Mouse (Mus musculus) left cerebral cortex, postnatal 25 days (tissue): Measurements from ENCODE around the gene Gng12. TPM values are rescaled to one million over a fixed set of nuclear protein-coding genes. Genes with fewer than 3 reads are reported as not detected.
"Not testable (repeated sequence)": the region's sequence is repeated elsewhere in the genome, so short reads cannot be mapped to it uniquely, and the experiment has no call there.

Source experiments
- DNase-seq, 2 experiments: peaks; one replicate each; pipeline ENCODE4 v3.0.0; 2022; ENCODE audit warnings: low spot score in 2 of 2, mixed read lengths in 1 of 2
- intact Hi-C: fragments of 180-260 bp; cut with DNase I; formaldehyde crosslinking; loops from one replicate; pipeline ENCODE4 v1.15.1; 2025
- total RNA-seq, 2 experiments: library from RNA; stranded (reverse); gene quantifications; 2 replicates each; pipeline ENCODE4 v1.2.3; 2021

Gng12 gene
- total RNA-seq, result 10 to 100 TPM; 59.4 to 67.0 TPM

- intact Hi-C loops, result loop anchor here (5.0 to 10.0 kb wide), 2 partner anchors 36 to 138 kb away; partner anchors contain the start of gene Gadd45a
- peak; percentile 63 to 67 for DNase-seq
Measured at GRCm38 (mm10) chr6:66896119-66896920, at the start of gene Gng12. Gng12 (plus strand) TSS chr6:66896397.

DNA sequence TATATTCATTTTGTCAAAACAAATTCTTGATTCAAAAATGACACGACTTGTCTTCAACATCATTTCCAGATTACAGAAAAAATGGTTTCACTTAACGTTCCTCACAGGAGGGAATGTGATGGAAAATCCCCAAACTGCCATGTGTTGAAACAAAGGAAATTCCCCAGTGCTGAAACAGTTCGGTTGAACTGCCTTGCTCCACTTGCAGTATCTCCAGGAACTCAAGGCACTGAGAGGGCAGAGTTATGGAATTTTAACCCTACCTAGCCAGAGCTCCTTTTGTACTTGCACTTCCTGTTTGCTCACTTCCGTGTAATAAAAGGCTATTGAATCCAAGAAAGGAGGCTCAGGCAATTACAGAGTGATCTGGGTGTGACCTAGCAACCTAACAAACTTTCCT lies 47.3 kb upstream of the Gng12 start:
- no peak for DNase-seq
- intact Hi-C loops, result no loop called here

GRCm38 (mm10) chr6:66856236-66856635 lies 40.0 kb upstream of the Gng12 start:
- intact Hi-C loops, result no loop called here
- DNase-seq, result no peak

DNA sequence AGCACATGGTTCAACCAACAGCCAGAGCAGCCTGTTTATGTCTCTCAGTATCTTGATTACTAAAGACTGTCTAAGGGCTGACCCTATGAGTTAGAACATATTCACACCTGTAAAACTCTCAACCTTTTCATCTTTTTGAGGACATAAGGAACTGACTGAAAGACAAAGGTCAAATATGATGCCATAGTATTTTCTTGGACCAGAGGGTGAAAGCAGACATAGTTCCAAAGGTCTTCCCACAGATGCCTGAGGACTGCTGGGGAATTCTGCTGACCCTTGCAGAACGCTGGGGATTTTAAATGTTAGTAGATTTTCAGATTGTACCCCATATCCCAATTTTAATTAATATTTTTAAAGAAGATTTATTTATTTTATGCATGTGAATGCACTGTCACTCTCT lies 37.8 kb upstream of the Gng12 start:
- intact Hi-C loops, result no loop called here

DNA sequence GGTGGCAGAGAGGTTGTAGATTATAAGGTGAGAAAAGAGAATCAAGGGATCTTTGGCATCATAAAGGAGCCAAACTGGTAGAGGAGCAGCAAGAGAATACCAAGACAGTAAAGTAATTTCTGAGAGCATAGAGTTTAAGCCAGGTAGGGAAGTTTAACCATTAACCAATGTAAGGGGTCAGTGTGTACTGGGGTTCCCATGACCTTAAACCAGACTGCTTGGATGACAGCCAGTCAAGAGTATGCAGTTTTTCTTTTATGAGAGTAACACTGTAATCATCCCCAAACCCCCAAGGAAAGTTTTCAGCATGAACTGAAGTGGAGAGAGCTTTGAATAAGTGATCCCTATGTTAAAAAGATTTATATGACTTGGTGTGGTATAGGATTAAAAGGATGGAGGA lies 36.8 kb upstream of the Gng12 start:
- DNase-seq, result no peak
- intact Hi-C loops, result no loop called here

More for the DNA sequence above, 37.8 kb upstream of the Gng12 start:
- DNase-seq, result no peak

GRCm38 (mm10) chr6:66864463-66864862 lies 31.7 kb upstream of the Gng12 start:
- intact Hi-C loops, result no loop called here

DNA sequence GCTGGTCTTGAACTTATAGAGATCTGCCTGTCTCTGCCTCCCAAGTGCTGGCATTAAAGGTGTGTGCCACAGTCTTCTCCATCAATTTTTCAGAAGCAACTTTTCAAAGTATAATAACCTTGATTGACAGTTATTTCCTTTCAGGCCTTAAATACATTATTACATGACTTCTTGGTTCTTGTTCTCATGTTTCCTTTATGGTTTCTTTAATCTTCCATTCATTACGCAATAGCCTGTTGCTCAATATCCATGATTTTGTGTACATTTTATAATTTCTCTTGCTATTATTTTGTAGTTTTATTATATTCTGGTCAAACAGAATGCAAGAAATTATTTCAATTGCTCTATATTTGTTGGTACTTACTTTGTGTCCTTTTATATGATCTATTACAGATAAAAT lies 29.9 kb upstream of the Gng12 start:
- intact Hi-C loops, result no loop called here
- DNase-seq, result no peak

More at GRCm38 (mm10) chr6:66864463-66864862, 31.7 kb upstream of the Gng12 start:
- no peak for DNase-seq

- DNase-seq, intact Hi-C loops: not testable (repeated sequence)
Measured at GRCm38 (mm10) chr6:66877048-66877447, 19.1 kb upstream of the Gng12 start.

GRCm38 (mm10) chr6:66890349-66891158 lies 5.6 kb upstream of the Gng12 start:
- intact Hi-C loops, result loop anchor here (10.0 kb wide), 1 partner anchor 144 kb away; the partner anchor contains the start of gene Gadd45a
- DNase-seq, result no peak

GRCm38 (mm10) chr6:66893950-66894349 lies 2.2 kb upstream of the Gng12 start:
- DNase-seq, result no peak
- intact Hi-C loops, result loop anchor here (10.0 kb wide), 1 partner anchor 141 kb away; the partner anchor contains the start of gene Gadd45a

DNA sequence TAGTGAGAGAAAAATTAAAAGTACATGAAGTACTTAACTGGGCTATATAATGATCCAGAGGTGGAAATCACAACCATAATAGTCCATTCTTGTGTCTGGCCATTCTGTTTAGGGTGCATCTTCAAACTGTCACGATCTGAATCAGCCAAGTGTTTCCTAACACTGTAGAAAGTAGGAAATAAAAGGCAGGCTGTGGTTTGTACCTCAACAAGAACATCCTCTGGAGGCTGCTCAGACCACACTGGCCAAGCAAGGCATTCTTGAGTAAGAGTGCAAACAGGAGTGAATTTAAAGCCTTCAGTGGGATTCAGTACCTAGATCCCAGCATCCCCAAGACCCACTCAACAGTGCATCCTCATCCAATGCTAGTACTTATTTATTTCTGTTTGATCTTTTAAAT lies 1.2 kb upstream of the Gng12 start:
- intact Hi-C loops, result loop anchor here (5.0 to 10.0 kb wide), 2 partner anchors 37 to 140 kb away; partner anchors contain the start of gene Gadd45a
- DNase-seq, result no peak

DNA sequence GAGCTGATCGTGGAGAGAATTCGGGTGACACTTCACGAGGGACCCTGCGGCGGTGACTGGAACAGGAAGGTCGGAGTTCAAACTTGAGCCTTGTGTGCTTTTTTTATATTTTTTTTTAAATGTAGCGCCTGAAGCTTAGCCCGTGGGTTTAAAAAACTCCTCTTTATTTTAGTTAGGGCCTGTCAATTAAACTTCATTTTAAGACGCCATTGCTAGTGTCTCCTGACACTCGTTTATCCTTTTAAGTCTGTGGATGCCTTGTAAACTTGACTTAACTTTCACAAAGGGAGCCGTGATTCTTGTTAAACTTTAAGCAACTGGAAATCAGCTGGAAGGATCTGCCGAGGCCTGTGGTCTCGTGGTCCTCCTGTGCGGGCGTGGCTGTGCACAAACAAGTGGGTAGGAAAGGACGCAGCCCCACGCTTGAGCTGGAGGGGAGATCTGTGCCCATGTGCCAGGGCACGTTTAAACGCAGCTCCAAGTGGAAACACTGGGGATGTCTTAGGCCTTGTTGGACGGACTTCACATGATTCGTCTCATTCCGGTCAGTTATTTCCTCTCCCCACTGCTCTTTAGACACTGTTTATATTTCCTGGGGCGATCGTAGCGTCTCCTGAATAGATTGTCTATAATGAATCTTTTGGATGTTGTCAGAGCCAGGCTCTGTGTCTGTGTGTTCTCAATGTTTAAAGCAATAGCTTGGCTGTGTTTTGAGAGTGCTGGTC lies 886 bp downstream of the Gng12 start:
- DNase-seq, result peak; percentile 13 to 20
- intact Hi-C loops, result loop anchor here (5.0 to 10.0 kb wide), 2 partner anchors 35 to 138 kb away; partner anchors contain the start of gene Gadd45a

GRCm38 (mm10) chr6:66897994-66898393 lies 1.8 kb downstream of the Gng12 start:
- DNase-seq, result no peak
- intact Hi-C loops, result loop anchor here (5.0 to 10.0 kb wide), 2 partner anchors 34 to 137 kb away; partner anchors contain the start of gene Gadd45a

GRCm38 (mm10) chr6:66901926-66902325 lies 5.7 kb downstream of the Gng12 start:
- no peak for DNase-seq
- intact Hi-C loops, result no loop called here

GRCm38 (mm10) chr6:66903206-66903605 lies 7.0 kb downstream of the Gng12 start:
- peak; percentile 25 to 76 for DNase-seq
- intact Hi-C loops, result no loop called here

DNA sequence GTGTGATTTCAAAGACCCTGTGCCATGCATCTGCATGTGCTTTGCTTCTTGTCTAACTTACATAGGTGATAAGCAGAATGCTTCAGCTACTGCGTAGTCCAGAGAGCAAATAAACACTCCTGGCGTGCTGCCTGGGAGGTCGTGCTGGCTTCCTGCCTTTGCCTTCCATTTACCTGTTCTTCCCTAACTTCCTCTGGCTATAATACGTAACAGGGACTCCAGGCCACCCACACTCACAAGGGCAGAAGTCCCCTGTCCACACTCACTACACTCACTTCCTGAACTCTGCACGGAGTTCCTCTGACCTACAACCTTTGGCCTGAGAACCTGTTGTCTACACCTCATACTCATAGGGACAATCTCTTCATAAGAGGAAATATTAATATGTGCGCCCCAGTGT lies 7.5 kb downstream of the Gng12 start:
- no peak for DNase-seq
- intact Hi-C loops, result no loop called here

- no peak for DNase-seq
- intact Hi-C loops, result no loop called here
Measured at GRCm38 (mm10) chr6:66906244-66906643, 10.0 kb downstream of the Gng12 start.

GRCm38 (mm10) chr6:66908327-66908973 lies 12.3 kb downstream of the Gng12 start:
- DNase-seq, result no peak
- intact Hi-C loops, result no loop called here
